Mouse (Mus musculus) ES-E14 (cell line): ENCODE results near the gene Rbbp8nl. TPM values are rescaled to one million over a fixed set of nuclear protein-coding genes. Genes with fewer than 3 reads are reported as not detected.

Source experiments
- DNase-seq: peaks from one replicate; pipeline ENCODE4 v3.0.0-alpha.2; 2013; ENCODE audit warnings: low read depth, low spot score
- H3K27ac ChIP-seq: 2 replicates; pipeline ENCODE4 v1.5.1; 2012; ENCODE audit warnings: low read depth, mild to moderate bottlenecking, low read length, moderate library complexity, mixed read lengths; ENCODE audit not compliant: poor library complexity, insufficient read depth, severe bottlenecking
- H3K36me3 ChIP-seq: 2 replicates; pipeline ENCODE4 v1.6.1; 2012; ENCODE audit warnings: mild to moderate bottlenecking, low read length, moderate library complexity, mixed read lengths; ENCODE audit not compliant: control insufficient read depth, poor library complexity, insufficient read depth, severe bottlenecking
- H3K4me1 ChIP-seq, 2 experiments: fragments of 150-350 bp in 1 of 2; sonication (generic) in 1 of 2; 2 replicates each; pipeline ENCODE4 v1.6.1; 2012; ENCODE audit warnings: low read length in 2 of 2, mild to moderate bottlenecking in 1 of 2, mixed read lengths in 1 of 2; ENCODE audit not compliant: control insufficient read depth in 2 of 2, insufficient read depth in 2 of 2, poor library complexity in 1 of 2
- H3K4me3 ChIP-seq, 2 experiments: fragments of 150-350 bp in 1 of 2; sonication (generic) in 1 of 2; 2 replicates each; pipeline ENCODE4 v1.5.1; 2012; ENCODE audit warnings: low read length in 2 of 2, low read depth in 1 of 2, mild to moderate bottlenecking in 1 of 2, mixed read lengths in 1 of 2; ENCODE audit not compliant: insufficient read depth in 1 of 2, poor library complexity in 1 of 2, severe bottlenecking in 1 of 2
- H3K9ac ChIP-seq: 2 replicates; pipeline ENCODE4 v1.6.1; 2012; ENCODE audit warnings: low read depth, mild to moderate bottlenecking, low read length, mixed read lengths; ENCODE audit not compliant: poor library complexity, insufficient read depth, severe bottlenecking
- H3K9me3 ChIP-seq: fragments of 150-350 bp; sonication (generic); 2 replicates; pipeline ENCODE4 v1.6.1; 2012; ENCODE audit warnings: low read depth, mild to moderate bottlenecking, low read length; ENCODE audit not compliant: control insufficient read depth, insufficient read depth
- CHD2 ChIP-seq: IDR thresholded peaks from 2 replicates; pipeline ENCODE4 v1.6.1; 2014; ENCODE audit warnings: mild to moderate bottlenecking, low read depth, low read length, inconsistent platforms
- HCFC1 ChIP-seq: IDR thresholded peaks from 2 replicates; pipeline ENCODE4 v1.6.1; 2012; ENCODE audit warnings: low read length, inconsistent platforms, borderline replicate concordance; ENCODE audit not compliant: insufficient read depth
- MAFK ChIP-seq: IDR thresholded peaks from 2 replicates; pipeline ENCODE4 v1.6.1; 2014; ENCODE audit warnings: mild to moderate bottlenecking, low read depth, low read length, inconsistent platforms; ENCODE audit not compliant: insufficient read depth
- ZC3H11A ChIP-seq: IDR thresholded peaks from 2 replicates; pipeline ENCODE4 v1.6.1; 2012; ENCODE audit warnings: low read depth, mild to moderate bottlenecking, inconsistent platforms, low read length, borderline replicate concordance
- ZNF384 ChIP-seq: IDR thresholded peaks from 2 replicates; pipeline ENCODE4 v1.6.1; 2012; ENCODE audit warnings: low read depth, low read length, inconsistent platforms
- in situ Hi-C, 2 experiments: fragments of 600-800 bp; cut with MboI; formaldehyde crosslinking; loops; one replicate each; pipeline ENCODE4 v1.15.1; 2025; ENCODE audit warnings: low sequenced_read_pairs in 2 of 2, inconsistent platforms in 1 of 2; ENCODE audit not compliant: unreplicated experiment in 2 of 2
- total RNA-seq: library from RNA; depleted of rRNA; stranded (reverse); fragments of 300-350 nt; gene quantifications from 2 replicates; pipeline ENCODE4 v1.2.3, GENCODE M21; 2012

The Rbbp8nl gene
- total RNA-seq, 1 experiment: 0.54 TPM

DNA sequence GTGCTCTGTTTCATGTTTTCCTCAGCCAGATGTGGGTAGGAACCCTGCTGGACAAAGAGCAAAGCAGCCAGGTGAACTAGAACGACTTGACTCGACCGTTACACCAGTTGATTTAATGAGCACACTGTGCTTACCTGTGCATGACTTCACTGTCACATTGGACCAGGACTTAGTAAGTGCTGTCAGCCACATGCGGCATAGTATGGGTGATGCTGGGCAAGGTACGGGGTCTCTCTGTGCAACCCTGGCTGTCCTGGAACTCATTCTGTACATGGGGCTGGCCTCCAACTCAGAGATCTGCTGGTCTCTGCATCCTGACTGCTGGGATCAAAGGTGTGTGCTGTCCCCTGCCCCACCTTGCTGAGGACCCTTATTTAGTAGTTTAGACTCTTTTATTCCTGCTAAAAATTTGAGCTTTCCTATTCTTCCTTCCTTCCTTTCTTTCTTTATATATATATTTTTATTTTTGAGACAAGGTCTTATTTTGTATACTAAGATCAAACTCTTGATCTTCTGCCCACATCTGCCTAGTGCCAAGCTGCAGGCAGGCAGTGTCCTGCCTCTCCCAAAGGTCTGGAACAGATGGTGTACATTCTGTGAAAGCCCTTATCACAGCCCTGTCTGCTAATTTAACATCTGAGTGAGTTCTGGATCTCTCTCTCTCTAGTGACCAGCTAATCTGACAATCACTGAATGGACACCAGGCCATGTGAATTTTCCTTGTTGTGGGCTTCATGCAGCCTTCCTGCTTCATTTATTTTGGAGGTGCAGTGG lies 35.1 kb downstream of the Rbbp8nl start:
- in situ Hi-C loops: no loop called here
- no peak for DNase-seq
- no peak overlapping the region for H3K9ac ChIP-seq
- no peak overlapping the region for H3K27ac ChIP-seq
- H3K36me3 ChIP-seq: peaks cover 20% of the 10 kb centered on the region
- H3K9me3 ChIP-seq: no peaks in the 10 kb centered on the region
- no peak for TF ChIP-seq CHD2
- TF ChIP-seq HCFC1: no peak
- no peak for TF ChIP-seq ZC3H11A
- TF ChIP-seq MAFK: no peak
- no peak for TF ChIP-seq ZNF384
- H3K4me1 ChIP-seq: peaks cover 5 to 14% of the 10 kb centered on the region in 2 experiments; a peak in 3 of 4 replicates
- H3K4me3 ChIP-seq: no peak overlapping the region

DNA sequence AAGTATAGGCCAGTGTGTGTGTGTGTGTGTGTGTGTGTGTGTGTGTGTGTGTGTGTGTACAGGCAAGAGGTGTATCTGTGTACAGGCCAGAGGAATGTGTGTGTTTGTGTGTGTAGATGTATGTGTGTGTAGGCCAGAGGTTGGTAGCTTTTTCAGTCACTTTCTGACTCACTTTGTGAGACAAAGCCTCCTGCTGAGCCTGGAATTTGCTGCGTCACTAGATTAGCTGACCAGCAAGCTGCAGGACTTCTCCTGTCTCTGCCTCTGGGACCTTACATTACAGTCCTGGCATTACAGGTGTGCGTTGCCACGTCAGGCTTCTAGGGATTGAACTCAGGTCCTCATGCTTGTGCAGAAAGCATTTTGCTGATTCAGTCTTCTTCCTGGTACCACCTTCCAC lies 37.8 kb downstream of the Rbbp8nl start:
- Histone ChIP-seq H3K4me3 (no peak overlapping the region), H3K9ac (no peak overlapping the region), H3K4me1 (peaks cover 5 to 21% of the 10 kb centered on the region in 2 experiments), H3K27ac (peak overlapping the region; percentile 92), H3K36me3 (no peaks in the 10 kb centered on the region), H3K9me3 (no peaks in the 10 kb centered on the region)
- DNase-seq: no peak
- in situ Hi-C loops: no loop called here
- TF ChIP-seq HCFC1 (no peak), ZNF384 (no peak), MAFK (peak; percentile 97), ZC3H11A (no peak), CHD2 (0 out of 2 replicates have a peak, but pooled peaks have one; percentile 43)

DNA sequence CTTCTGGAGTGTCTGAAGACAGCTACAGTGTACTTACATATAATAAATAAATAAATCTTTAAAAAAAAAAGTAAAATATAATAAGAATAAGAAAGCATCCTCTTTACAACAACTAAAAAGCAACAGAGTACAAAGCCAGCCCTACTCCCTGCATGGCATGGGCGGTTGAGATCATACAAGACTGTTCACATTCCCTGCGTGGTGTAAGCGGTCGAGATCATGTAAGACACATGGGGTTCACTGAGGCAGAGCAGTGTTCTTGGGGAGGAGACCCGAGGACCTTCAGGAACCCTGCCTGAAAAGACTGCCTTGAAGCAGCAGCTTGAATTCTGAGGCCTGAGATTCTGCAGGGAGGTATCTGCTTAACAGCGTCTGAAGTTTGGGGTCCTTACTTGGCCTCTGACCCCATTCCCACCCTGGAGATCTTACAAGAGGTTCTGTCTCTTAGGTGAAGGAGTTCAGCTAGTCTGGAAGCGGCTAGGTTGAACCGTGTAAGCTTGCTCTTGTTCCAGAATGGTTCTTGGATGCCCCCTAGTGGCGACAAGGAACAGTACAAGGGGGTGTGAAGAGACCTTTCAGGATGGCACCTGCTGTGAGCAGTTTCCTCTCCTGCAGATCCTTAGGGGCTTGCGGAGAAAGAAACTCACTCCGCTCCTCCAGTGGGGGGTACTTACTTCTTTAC lies 38.6 kb downstream of the Rbbp8nl start:
- no peak overlapping the region for H3K4me3 ChIP-seq
- no peaks in the 10 kb centered on the region for H3K36me3 ChIP-seq
- peak; percentile 94 for DNase-seq
- peak overlapping the region; percentile 54; the same call in 1 of the 2 replicates for H3K9ac ChIP-seq
- H3K4me1 ChIP-seq: peaks cover 5 to 21% of the 10 kb centered on the region in 2 experiments
- in situ Hi-C loops: no loop called here
- peak overlapping the region; percentile 92; the same call in 1 of the 2 replicates for H3K27ac ChIP-seq
- TF ChIP-seq MAFK: no peak
- peak; percentile 88 for TF ChIP-seq ZC3H11A
- H3K9me3 ChIP-seq: no peaks in the 10 kb centered on the region

DNA sequence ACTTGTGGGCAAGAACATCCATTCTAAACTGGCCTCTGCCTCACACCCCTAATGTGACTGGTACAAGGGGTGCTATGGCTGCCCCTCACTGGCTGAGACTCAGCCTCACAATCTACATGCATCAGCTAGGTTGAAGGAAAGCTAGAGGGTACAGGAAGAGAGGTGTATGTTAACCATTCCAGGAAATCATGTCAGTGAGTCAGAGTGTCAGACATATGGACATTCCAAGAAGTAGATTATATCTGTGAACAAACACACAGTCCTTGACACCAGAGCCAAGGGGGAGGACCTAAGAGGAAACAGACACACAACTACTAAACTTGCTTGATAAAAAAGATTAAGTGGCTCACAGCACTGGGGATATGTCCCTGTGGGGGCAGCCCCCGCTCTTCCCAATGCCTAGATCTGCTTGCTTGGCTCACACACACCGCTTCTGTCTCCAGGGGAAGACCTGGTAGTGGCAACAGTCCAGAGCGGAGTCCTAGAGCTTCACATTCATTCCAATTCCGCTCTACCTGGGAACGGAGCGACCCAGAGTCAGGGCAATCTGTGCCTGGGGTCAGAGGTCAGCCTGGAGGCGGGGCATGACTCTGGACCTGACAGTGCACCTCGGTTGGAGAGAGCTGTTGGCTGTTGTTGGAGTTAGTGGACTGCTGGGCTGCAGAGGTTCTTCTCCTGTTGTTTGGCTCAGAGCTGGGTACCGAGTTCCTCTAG lies 40.6 kb downstream of the Rbbp8nl start:
- Histone ChIP-seq H3K4me1 (peaks cover 5 to 18% of the 10 kb centered on the region in 2 experiments), H3K4me3 (no peak overlapping the region), H3K9me3 (no peaks in the 10 kb centered on the region), H3K36me3 (no peaks in the 10 kb centered on the region), H3K27ac (0 out of 2 replicates have a peak overlapping the region, but pooled peaks have one; percentile 29), H3K9ac (peak overlapping the region; percentile 41; the same call in 1 of the 2 replicates)
- no peak for TF ChIP-seq CHD2
- TF ChIP-seq ZNF384: no peak
- no peak for TF ChIP-seq ZC3H11A
- no peak for TF ChIP-seq HCFC1
- TF ChIP-seq MAFK: no peak
- DNase-seq: no peak
- in situ Hi-C loops: no loop called here
